ENCODE assay signal across 9 mouse cellular contexts in genomic region chr1:180390321-180390731, GRCm38 (mm10).
A peak's percentile ranks its signal among the peaks of the same experiment; 100 is the strongest.
DNase-seq lines count a peak whose midpoint lies in the region; TF ChIP-seq lines count a peak whose summit lies in the region.
"Had no signal": no experiment of that assay in that cellular context is flagged by ENCODE, and none has a peak within 500 bp of the region (broad histone marks: within the 10 kb centered on the region; RNA-seq: fewer than 3 reads in every experiment).

No protein-coding gene starts in this region.

- peaks cover 3 to 8% of the 10 kb centered on the region in 2 experiments for H3K36me3 ChIP-seq in CH12.LX (replicated peaks in 1 of 2; ENCODE audit: control insufficient read depth in 1 of 2, insufficient read depth in 1 of 2, low read length in 1 of 2)
- peaks cover 49% of the 10 kb centered on the region for H3K36me3 ChIP-seq in heart, adult 2 months (ENCODE audit: control insufficient read depth, insufficient read depth, low read length)
- H3K36me3 ChIP-seq: liver, embryonic 15.5 days had no signal

- no peaks in the 10 kb centered on the region for H3K9me3 ChIP-seq in CH12.LX (replicated peaks; ENCODE audit: low read length)
- H3K9me3 ChIP-seq: liver, embryonic 15.5 days had no signal

- no peak overlapping the region for H3K4me3 ChIP-seq in CH12.LX (replicated peaks in 1 of 3; ENCODE audit: low read depth in 2 of 3, low read length in 2 of 3, poor library complexity in 1 of 3)
- no peak overlapping the region for H3K4me3 ChIP-seq in heart, adult 2 months
- H3K4me3 ChIP-seq: liver, embryonic 15.5 days had no signal

- 0 out of 2 replicates have a peak, but pooled peaks cover 6% of the 10 kb centered on the region for H3K79me2 ChIP-seq in CH12.LX (replicated peaks; ENCODE audit: control insufficient read depth, extremely low read depth, insufficient read depth, poor library complexity, severe bottlenecking)
- peaks cover 3% of the 10 kb centered on the region for H3K79me2 ChIP-seq in heart, adult 2 months (replicated peaks; ENCODE audit: control insufficient read depth, insufficient read depth, low read length)

- peak overlapping the region; percentile 47 for H3K4me2 ChIP-seq in CH12.LX (ENCODE audit: insufficient read depth, low read depth, poor library complexity, severe bottlenecking)
- H3K4me2 ChIP-seq: liver, embryonic 15.5 days had no signal

- peaks cover 38 to 88% of the 10 kb centered on the region in 2 experiments for H3K4me1 ChIP-seq in CH12.LX (ENCODE audit: control insufficient read depth in 1 of 2, insufficient read depth in 2 of 2)
- H3K4me1 ChIP-seq in heart, adult 2 months (ENCODE audit: control insufficient read depth, insufficient read depth, low read length): peaks cover 46% of the 10 kb centered on the region

- WGBS in heart, adult 2 months: 24% methylated on average over 3 of the region's 3 CpGs

- H3K27me3 ChIP-seq in CH12.LX (replicated peaks): no peaks in the 10 kb centered on the region
- no peaks in the 10 kb centered on the region for H3K27me3 ChIP-seq in heart, adult 2 months (ENCODE audit: control insufficient read depth, insufficient read depth, low read length)
- H3K27me3 ChIP-seq: liver, embryonic 15.5 days had no signal

- TF ChIP-seq POLR2A in CH12.LX (IDR thresholded peaks at IDR 0.05; ENCODE audit: low read depth, low read length): no peak
- no peak; the same call in 1 of the 2 replicates for TF ChIP-seq POLR2A in heart, adult 2 months (IDR thresholded peaks at IDR 0.05; ENCODE audit: insufficient read depth, low read depth, low read length)

- no peak for TF ChIP-seq CTCF in CH12.LX (conservative IDR thresholded peaks at IDR 0.05 in 1 of 2, IDR thresholded peaks at IDR 0.05 in 1 of 2; ENCODE audit: low read depth in 2 of 2, low read length in 2 of 2)
- TF ChIP-seq CTCF in heart, adult 2 months (IDR thresholded peaks at IDR 0.05): no peak

- H3K27ac ChIP-seq in CH12.LX (ENCODE audit: insufficient read depth, low read depth): peak overlapping the region; percentile 87
- H3K27ac ChIP-seq in heart, adult 2 months: peak overlapping the region; percentile 95
- H3K27ac ChIP-seq: liver, embryonic 15.5 days had no signal

- intact Hi-C loops in heart, adult 2 months (cut with DNase I): no loop called here

- dilution Hi-C loops in CH12.LX (cut with MboI; ENCODE audit: extremely low pct_ligation_motif_present, extremely low pct_unique_long_range_greater_than_20kb, low sequenced_read_pairs): no loop called here

- H3K9ac ChIP-seq in CH12.LX (ENCODE audit: insufficient read depth, low read depth): peak overlapping the region; percentile 5; the same call in 1 of the 2 replicates
- peak overlapping the region; percentile 20; the same call in 1 of the 2 replicates for H3K9ac ChIP-seq in heart, adult 2 months (ENCODE audit: low read depth, low read length)
- H3K9ac ChIP-seq: liver, embryonic 15.5 days had no signal

- no peak; the same call in 1 of the 2 replicates for TF ChIP-seq RAD21 in CH12.LX (IDR thresholded peaks at IDR 0.05; ENCODE audit: low read depth, low read length)

- DNase-seq in adrenal gland, postnatal 10 days: peak; percentile 74
- DNase-seq in adrenal gland, adult 8-10 months: no peak
- DNase-seq in CH12.LX (ENCODE audit: extremely low read depth): peak; percentile 86
- peak; percentile 71 to 84 for DNase-seq in heart, adult 2 months
- peak; percentile 70 for DNase-seq in lung, postnatal 25 days (ENCODE audit: low spot score)
- peak; percentile 65 for DNase-seq in thymus, postnatal 4 days
- DNase-seq in urinary bladder, postnatal 14 days (ENCODE audit: low spot score): no peak
- no peak for DNase-seq in frontal cortex, adult 2 months (ENCODE audit: extremely low spot score in 1 of 2, low spot score in 1 of 2)

- in situ Hi-C loops in CH12.LX (cut with MboI; ENCODE audit: low pct_ligation_motif_present, low pct_unique_long_range_greater_than_20kb, low sequenced_read_pairs): no loop called here

- TF ChIP-seq EP300 in CH12.LX (IDR thresholded peaks at IDR 0.05; ENCODE audit: low read length): peak; percentile 66; the same call in 1 of the 2 replicates
- peak; percentile 65; the same call in 1 of the 2 replicates for TF ChIP-seq EP300 in heart, adult 2 months (IDR thresholded peaks at IDR 0.05; ENCODE audit: insufficient read depth, low read depth, low read length)

TF ChIP-seq in CH12.LX, 34 proteins besides CTCF, POLR2A, EP300 and RAD21:
- TF ChIP-seq KAT2A (IDR thresholded peaks at IDR 0.05; ENCODE audit: insufficient replicate concordance, low read length) (no peak), ZKSCAN1 (IDR thresholded peaks at IDR 0.05; ENCODE audit: borderline replicate concordance, low read depth, low read length) (no peak), MYC (IDR thresholded peaks at IDR 0.05; ENCODE audit: low read depth, low read length) (no peak), UBTF (IDR thresholded peaks at IDR 0.05; ENCODE audit: low read depth, low read length) (0 out of 2 replicates have a peak, but pooled peaks have one; percentile 40), ZNF384 (IDR thresholded peaks at IDR 0.05; ENCODE audit: low read depth, low read length) (peak; percentile 24; the same call in 1 of the 2 replicates), TCF12 (IDR thresholded peaks at IDR 0.05; ENCODE audit: low read depth, low read length) (peak; percentile 57; the same call in 1 of the 2 replicates), USF1 (IDR thresholded peaks at IDR 0.05; ENCODE audit: low read depth, low read length) (no peak), MXI1 (IDR thresholded peaks at IDR 0.05; ENCODE audit: low read depth, low read length) (peak; percentile 52; the same call in 1 of the 2 replicates), JUN (IDR thresholded peaks at IDR 0.05; ENCODE audit: insufficient read depth, low read depth, low read length) (no peak), USF2 (conservative IDR thresholded peaks at IDR 0.05; ENCODE audit: low read depth, low read length) (no peak), HCFC1 (IDR thresholded peaks at IDR 0.05; ENCODE audit: low read depth, low read length) (no peak; the same call in 1 of the 2 replicates), TBP (conservative IDR thresholded peaks at IDR 0.05; ENCODE audit: low read depth, low read length) (peak; percentile 31; the same call in 1 of the 2 replicates), RCOR1 (conservative IDR thresholded peaks at IDR 0.05; ENCODE audit: low read depth, low read length) (no peak), ELF1 (IDR thresholded peaks at IDR 0.05; ENCODE audit: low read depth, low read length) (peak; percentile 28; the same call in 1 of the 2 replicates), SIN3A (IDR thresholded peaks at IDR 0.05; ENCODE audit: low read length) (peak; percentile 59), ETS1 (conservative IDR thresholded peaks at IDR 0.05; ENCODE audit: low read depth, low read length) (peak; percentile 88), NELFE (IDR thresholded peaks at IDR 0.05; ENCODE audit: low read depth, low read length) (no peak), POLR2AphosphoS2 (IDR thresholded peaks at IDR 0.05; ENCODE audit: low read depth, low read length) (no peak), MAFK (IDR thresholded peaks at IDR 0.05; ENCODE audit: insufficient replicate concordance, low read length) (no peak), CHD1 (IDR thresholded peaks at IDR 0.05; ENCODE audit: low read depth, low read length) (no peak), ZC3H11A (IDR thresholded peaks at IDR 0.05; ENCODE audit: low read depth, low read length) (no peak), GABPA (IDR thresholded peaks at IDR 0.05; ENCODE audit: insufficient replicate concordance, low read depth, low read length) (no peak), PAX5 (IDR thresholded peaks at IDR 0.05; ENCODE audit: low read length) (no peak), JUND (conservative IDR thresholded peaks at IDR 0.05; ENCODE audit: low read depth, low read length) (no peak), MEF2A (IDR thresholded peaks at IDR 0.05; ENCODE audit: borderline replicate concordance, low read depth, low read length) (peak; percentile 96), IRF4 (IDR thresholded peaks at IDR 0.05; ENCODE audit: low read depth, low read length) (0 out of 2 replicates have a peak, but pooled peaks have one; percentile 38), E2F4 (IDR thresholded peaks at IDR 0.05; ENCODE audit: insufficient replicate concordance, low read depth, low read length) (no peak), BHLHE40 (IDR thresholded peaks at IDR 0.05; ENCODE audit: low read depth, low read length) (peak; percentile 80), NRF1 (IDR thresholded peaks at IDR 0.05; ENCODE audit: low read depth, low read length) (no peak), SMC3 (IDR thresholded peaks at IDR 0.05; ENCODE audit: low read depth, low read length) (no peak; the same call in 1 of the 2 replicates), ZMIZ1 (IDR thresholded peaks at IDR 0.05; ENCODE audit: low read depth, low read length) (peak; percentile 37; the same call in 1 of the 2 replicates), MAX (IDR thresholded peaks at IDR 0.05; ENCODE audit: low read length) (peak; percentile 47; the same call in 1 of the 2 replicates), MAZ (IDR thresholded peaks at IDR 0.05; ENCODE audit: low read depth, low read length) (peak; percentile 79), CHD2 (IDR thresholded peaks at IDR 0.05; ENCODE audit: low read length) (no peak)

Comparison
In these comparisons a context has a peak if more than half of its experiments do, and no peak if none do; other contexts are left out.
1. DNase-seq: peak in adrenal gland, postnatal 10 days (single experiment), CH12.LX (single experiment), heart, adult 2 months (2 of 2), lung, postnatal 25 days (single experiment) and thymus, postnatal 4 days (single experiment); none in adrenal gland, adult 8-10 months (single experiment), urinary bladder, postnatal 14 days (single experiment) and frontal cortex, adult 2 months (0 of 2).